In the genomic region with DNA sequence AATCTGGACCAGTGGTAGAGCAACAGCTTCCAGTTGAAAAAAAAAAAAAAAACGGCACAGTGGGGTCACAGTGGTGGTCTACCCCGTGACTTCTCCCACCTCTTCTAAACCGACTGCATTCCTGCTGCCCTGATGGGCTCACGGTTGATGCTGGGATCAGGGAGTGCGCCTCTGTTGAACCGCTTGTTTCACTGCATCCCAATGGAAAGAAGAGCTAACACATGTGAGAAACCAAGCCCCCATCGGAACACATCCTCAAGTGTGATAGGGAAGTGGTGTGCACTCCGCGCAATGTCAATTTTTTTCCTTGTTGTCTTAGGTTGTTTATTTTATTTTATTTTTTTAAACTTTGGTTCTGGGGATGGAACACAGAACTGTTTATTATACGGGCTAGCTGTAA, we compare ENCODE assay signal across 9 mouse cellular contexts. TPM values are rescaled to one million over a fixed set of nuclear protein-coding genes. Genes with fewer than 3 reads are reported as not detected.
DNase-seq lines count a peak whose midpoint lies in the region; ATAC-seq lines count a peak whose summit lies in the region.
"Had no signal": no experiment of that assay in that cellular context is flagged by ENCODE, and none has a peak within 500 bp of the region (broad histone marks: within the 10 kb centered on the region; RNA-seq: fewer than 3 reads in every experiment).

No protein-coding gene starts in this region.

- peak overlapping the region; percentile 86 for H3K4me3 ChIP-seq in heart, embryonic 10.5 days
- no peak overlapping the region for H3K4me3 ChIP-seq in forebrain, embryonic 16.5 days (replicated peaks; ENCODE audit: low read length)
- no peak overlapping the region for H3K4me3 ChIP-seq in liver, embryonic 16.5 days (ENCODE audit: low read depth, low read length)

- no peaks in the 10 kb centered on the region for H3K27me3 ChIP-seq in heart, embryonic 10.5 days (ENCODE audit: insufficient read depth, poor library complexity, severe bottlenecking)
- no peaks in the 10 kb centered on the region for H3K27me3 ChIP-seq in forebrain, embryonic 16.5 days (replicated peaks; ENCODE audit: control insufficient read depth, insufficient read depth, low read length)
- no peaks in the 10 kb centered on the region for H3K27me3 ChIP-seq in liver, embryonic 16.5 days (ENCODE audit: control insufficient read depth, insufficient read depth, low read depth, low read length)

- peak overlapping the region; percentile 16 for H3K4me2 ChIP-seq in forebrain, embryonic 16.5 days (ENCODE audit: low read length)
- H3K4me2 ChIP-seq in liver, embryonic 16.5 days (ENCODE audit: low read depth, low read length): peak overlapping the region; percentile 81

- no peaks in the 10 kb centered on the region for H3K9me3 ChIP-seq in heart, embryonic 10.5 days
- H3K9me3 ChIP-seq in forebrain, embryonic 16.5 days (ENCODE audit: control insufficient read depth, low read length): no peaks in the 10 kb centered on the region
- no peaks in the 10 kb centered on the region for H3K9me3 ChIP-seq in liver, embryonic 16.5 days (replicated peaks; ENCODE audit: control insufficient read depth, low read length)

- WGBS in heart, embryonic 10.5 days: 14% methylated on average over 10 of the region's 10 CpGs
- 31% methylated on average over 10 of the region's 10 CpGs for WGBS in forebrain, embryonic 16.5 days
- 23% methylated on average over 10 of the region's 10 CpGs for WGBS in liver, embryonic 16.5 days (ENCODE audit: insufficient replicate concordance)

- ATAC-seq in forebrain, embryonic 16.5 days: no peak
- ATAC-seq in liver, embryonic 16.5 days (ENCODE audit: low read depth): no peak

- H3K36me3 ChIP-seq in heart, embryonic 10.5 days: no peaks in the 10 kb centered on the region
- H3K36me3 ChIP-seq in forebrain, embryonic 16.5 days (ENCODE audit: control insufficient read depth, insufficient read depth): no peaks in the 10 kb centered on the region
- no peaks in the 10 kb centered on the region for H3K36me3 ChIP-seq in liver, embryonic 16.5 days (ENCODE audit: control insufficient read depth, insufficient read depth)

- no peak for DNase-seq in heart, embryonic 10.5 days (ENCODE audit: low spot score)
- DNase-seq in heart, postnatal 14 days: no peak
- peak; percentile 53 for DNase-seq in 416B (ENCODE audit: low read depth)
- DNase-seq in layer of hippocampus, postnatal 36 days: no peak
- no peak for DNase-seq in gastrocnemius, postnatal 25 days
- no peak for DNase-seq in ovary, postnatal 14 days (ENCODE audit: low spot score)
- DNase-seq: adrenal gland, adult 8-10 months had no signal

- no peak overlapping the region for H3K9ac ChIP-seq in forebrain, embryonic 16.5 days (replicated peaks; ENCODE audit: low read depth, low read length)
- H3K9ac ChIP-seq in liver, embryonic 16.5 days (ENCODE audit: low read depth, low read length): no peak overlapping the region

- H3K27ac ChIP-seq in heart, embryonic 10.5 days: peak overlapping the region; percentile 42; the same call in 1 of the 2 replicates
- no peak overlapping the region for H3K27ac ChIP-seq in forebrain, embryonic 16.5 days (ENCODE audit: low read length)
- no peak overlapping the region for H3K27ac ChIP-seq in liver, embryonic 16.5 days (ENCODE audit: low read length)

- H3K4me1 ChIP-seq in heart, embryonic 10.5 days: peaks cover 62% of the 10 kb centered on the region
- H3K4me1 ChIP-seq in forebrain, embryonic 16.5 days (replicated peaks; ENCODE audit: control insufficient read depth, insufficient read depth, low read length): peaks cover 21% of the 10 kb centered on the region
- H3K4me1 ChIP-seq in liver, embryonic 16.5 days (ENCODE audit: control insufficient read depth, low read depth, low read length): peaks cover 18% of the 10 kb centered on the region

- intact Hi-C loops in heart, postnatal 14 days (cut with DNase I): loop anchor here (2.0 to 5.0 kb wide), 6 partner anchors 49 to 349 kb away; no protein-coding TSS in a partner anchor

RNA-seq across cellular contexts. Expression of gene Etv6, which starts 2.5 kb away (rescaled TPM):
- polyA plus RNA-seq in heart, embryonic 10.5 days (2016; fragmentation: Nextera tagmentation; extraction: Ambion mirVana): 16.2 and 17.2 TPM in 2 replicates
- total RNA-seq in heart, postnatal 14 days (2021): 10 to 100 TPM; 12.7 to 12.8 TPM
- 5.2 and 5.8 TPM in 2 replicates for polyA plus RNA-seq in forebrain, embryonic 16.5 days (2015; fragmentation: Nextera tagmentation; extraction: Ambion mirVana)
- polyA plus RNA-seq in liver, embryonic 16.5 days (2015; fragmentation: Nextera tagmentation; extraction: Ambion mirVana): 2.7 and 3.0 TPM in 2 replicates
- total RNA-seq in layer of hippocampus, postnatal 36 days (2021): 10 to 100 TPM in 1 of 2 experiments, 1 to 10 TPM in 1; 9.9 to 11.2 TPM
- 1 to 10 TPM; 7.5 to 9.4 TPM for total RNA-seq in gastrocnemius, postnatal 25 days (2021)
